8 mouse cellular contexts compared by ENCODE assay signal in genomic region chr8:126594481-126595000, GRCm38 (mm10). TPM values are rescaled to one million over a fixed set of nuclear protein-coding genes. Genes with fewer than 3 reads are reported as not detected.
A peak's percentile ranks its signal among the peaks of the same experiment; 100 is the strongest.
DNase-seq lines count a peak whose midpoint lies in the region; ATAC-seq and TF ChIP-seq lines count a peak whose summit lies in the region.

No protein-coding gene starts in this region.

- TF ChIP-seq POLR2A in bone marrow, adult 2 months (IDR thresholded peaks at IDR 0.05; ENCODE audit: borderline replicate concordance, control insufficient read depth, low read depth, low read length) = peak; percentile 92

- H3K4me3 ChIP-seq in bone marrow, adult 2 months (replicated peaks; ENCODE audit: control insufficient read depth, low read depth, low read length) = peak overlapping the region; percentile 81
- peak overlapping the region; percentile 95 for H3K4me3 ChIP-seq in embryonic facial prominence, embryonic 15.5 days (replicated peaks)
- H3K4me3 ChIP-seq in limb, embryonic 15.5 days = peak overlapping the region; percentile 82

- H3K27ac ChIP-seq in bone marrow, adult 2 months (ENCODE audit: control insufficient read depth, insufficient read depth, low read depth, low read length, poor library complexity) = peak overlapping the region; percentile 99
- peak overlapping the region; percentile 99 for H3K27ac ChIP-seq in embryonic facial prominence, embryonic 15.5 days (replicated peaks)
- peak overlapping the region; percentile 100 for H3K27ac ChIP-seq in limb, embryonic 15.5 days

- 0 out of 2 replicates have a peak, but pooled peaks cover 5% of the 10 kb centered on the region for H3K36me3 ChIP-seq in embryonic facial prominence, embryonic 15.5 days
- peaks cover 6% of the 10 kb centered on the region; the same call in 1 of the 2 replicates for H3K36me3 ChIP-seq in limb, embryonic 15.5 days

- ATAC-seq in embryonic facial prominence, embryonic 15.5 days (ENCODE audit: insufficient number of reproducible peaks, low FRiP score, low TSS enrichment, low read depth) = peak; percentile 91
- ATAC-seq in limb, embryonic 15.5 days (ENCODE audit: insufficient number of reproducible peaks, low FRiP score, low TSS enrichment, low read depth) = peak; percentile 90

- peak overlapping the region; percentile 62 for H3K9ac ChIP-seq in embryonic facial prominence, embryonic 15.5 days
- peak overlapping the region; percentile 70 for H3K9ac ChIP-seq in limb, embryonic 15.5 days

- H3K4me1 ChIP-seq in bone marrow, adult 2 months (ENCODE audit: control insufficient read depth, insufficient read depth, low read length) = peaks cover 8% of the 10 kb centered on the region; the same call in 1 of the 2 replicates
- H3K4me1 ChIP-seq in embryonic facial prominence, embryonic 15.5 days = peaks cover 43% of the 10 kb centered on the region
- H3K4me1 ChIP-seq in limb, embryonic 15.5 days = peaks cover 45% of the 10 kb centered on the region

- H3K27me3 ChIP-seq in embryonic facial prominence, embryonic 15.5 days = no peaks in the 10 kb centered on the region
- no peaks in the 10 kb centered on the region for H3K27me3 ChIP-seq in limb, embryonic 15.5 days

- H3K4me2 ChIP-seq in embryonic facial prominence, embryonic 15.5 days (replicated peaks) = peak overlapping the region; percentile 81
- peak overlapping the region; percentile 84 for H3K4me2 ChIP-seq in limb, embryonic 15.5 days

- TF ChIP-seq CTCF in bone marrow, adult 2 months (IDR thresholded peaks at IDR 0.05; ENCODE audit: control insufficient read depth, insufficient read depth, low read length) = no peak

- WGBS in bone marrow, adult 2 months = under 1% methylated on average over 48 of the region's 48 CpGs
- WGBS in embryonic facial prominence, embryonic 15.5 days = under 1% methylated on average over 48 of the region's 48 CpGs
- WGBS in limb, embryonic 15.5 days = under 1% methylated on average over 48 of the region's 48 CpGs

- H3K9me3 ChIP-seq in embryonic facial prominence, embryonic 15.5 days (replicated peaks) = no peaks in the 10 kb centered on the region
- no peaks in the 10 kb centered on the region for H3K9me3 ChIP-seq in limb, embryonic 15.5 days

- peak; percentile 100 for DNase-seq in 416B (ENCODE audit: low read depth)
- DNase-seq in heart, adult 8-10 months (ENCODE audit: low spot score) = peak; percentile 98
- DNase-seq in kidney, adult 9 months = peak; percentile 100
- peak; percentile 97 to 99 for DNase-seq in monocyte, adult 2 months (ENCODE audit: low read depth in 1 of 2, low spot score in 2 of 2)
- peak; percentile 97 for DNase-seq in spleen, postnatal 36 days (ENCODE audit: low spot score in 2 of 2)

RNA-seq across cellular contexts. Expression of gene Irf2bp2, which starts 0.8 kb away (rescaled TPM):
- polyA plus RNA-seq in bone marrow, adult 2 months (2011; ENCODE audit: insufficient read depth, insufficient read length, low replicate concordance, missing spikeins) = 21.3 and 35.8 TPM in 2 replicates
- 12.5 and 14.7 TPM in 2 replicates for polyA plus RNA-seq in embryonic facial prominence, embryonic 15.5 days (2015; fragmentation: Nextera tagmentation; extraction: Ambion mirVana)
- 10 to 100 TPM; 41.8 to 60.9 (median 50.3) TPM for total RNA-seq in heart, adult 8-10 months (2022)
- polyA plus RNA-seq in limb, embryonic 15.5 days (2015; fragmentation: Nextera tagmentation; extraction: Ambion mirVana) = 11.0 and 12.8 TPM in 2 replicates

Comparison
In these comparisons a context has a peak if more than half of its experiments do, and no peak if none do; other contexts are left out.
1. Peak in every context shown above with its lines: DNase-seq, ATAC-seq, H3K4me3 ChIP-seq and H3K27ac ChIP-seq.